Mouse (Mus musculus): ENCODE measurements around the gene Ankrd23.

The Ankrd23 gene

DNA sequence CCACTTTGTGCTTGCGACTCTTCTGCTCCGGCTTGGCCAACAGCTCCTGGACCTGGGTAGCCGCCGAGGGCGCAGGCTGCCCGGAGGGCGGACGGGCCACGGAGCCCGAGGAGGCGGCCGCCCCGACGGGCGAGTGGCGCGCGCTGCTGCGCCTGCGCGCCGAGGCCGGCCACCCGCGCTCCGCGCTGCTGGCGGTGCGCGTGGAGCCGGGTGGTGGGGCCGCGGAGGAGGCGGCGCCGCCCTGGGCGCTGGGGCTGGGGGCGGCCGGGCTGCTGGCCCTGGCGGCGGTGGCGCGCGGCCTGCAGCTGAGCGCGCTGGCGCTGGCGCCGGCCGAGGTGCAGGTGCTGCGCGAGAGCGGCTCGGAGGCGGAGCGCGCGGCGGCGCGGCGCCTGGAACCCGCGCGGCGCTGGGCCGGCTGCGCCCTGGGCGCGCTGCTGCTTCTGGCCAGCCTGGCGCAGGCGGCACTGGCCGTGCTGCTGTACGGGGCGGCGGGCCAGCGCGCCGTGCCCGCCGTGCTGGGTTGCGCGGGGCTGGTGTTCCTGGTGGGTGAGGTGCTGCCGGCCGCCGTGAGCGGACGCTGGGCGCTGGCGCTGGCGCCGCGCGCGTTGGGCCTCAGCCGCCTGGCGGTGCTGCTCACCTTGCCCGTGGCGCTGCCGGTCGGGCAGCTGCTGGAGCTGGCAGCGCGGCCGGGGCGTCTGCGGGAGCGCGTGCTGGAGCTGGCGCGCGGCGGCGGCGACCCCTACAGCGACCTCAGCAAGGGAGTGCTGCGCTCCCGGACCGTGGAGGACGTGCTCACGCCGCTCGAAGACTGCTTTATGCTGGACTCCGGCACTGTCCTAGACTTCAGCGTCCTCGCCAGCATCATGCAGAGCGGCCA lies 24.4 kb downstream of the Ankrd23 start:
- DNase-seq = peak; percentile 59

DNA sequence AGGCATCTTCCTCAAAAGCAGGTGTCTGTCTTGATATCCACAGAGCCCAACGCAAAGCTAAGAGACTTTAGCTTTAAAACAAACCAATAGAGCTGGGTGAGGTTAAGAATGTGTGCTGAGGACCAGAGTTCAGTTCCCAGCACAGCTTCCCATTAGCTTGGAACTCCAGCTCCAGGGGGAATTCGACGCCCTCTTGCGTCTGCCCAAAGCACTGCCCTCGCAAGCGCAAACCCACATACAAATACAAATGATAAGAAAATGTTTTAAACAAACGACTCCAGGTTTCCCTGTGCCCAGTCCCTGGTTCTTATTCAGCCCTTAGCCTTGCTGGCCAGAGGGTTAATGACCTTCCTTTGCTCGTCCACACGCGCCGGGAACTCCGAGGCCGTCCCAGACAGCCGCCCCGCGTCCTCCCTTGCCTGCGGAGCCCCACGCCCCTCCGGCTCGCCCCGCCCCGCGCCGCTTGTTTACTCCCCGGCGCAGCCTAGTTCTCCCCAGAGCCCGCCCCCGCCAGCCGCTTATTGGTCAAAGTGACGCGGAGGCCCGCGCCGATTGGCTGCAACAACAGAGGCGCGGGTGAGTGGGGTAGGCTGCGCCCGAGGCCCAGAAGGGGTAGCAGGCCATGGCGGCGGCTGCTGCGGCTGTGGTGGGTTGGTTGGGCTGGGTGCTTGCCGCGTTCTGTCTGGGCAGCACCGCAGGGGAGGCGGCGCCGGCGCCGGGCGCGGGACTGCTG lies 25.2 kb downstream of the Ankrd23 start, which contains the start of gene Cnnm3:
TSS of gene Cnnm3 (plus strand) at position 579 of the 733 bp plus-strand sequence.
- peak; percentile 100 for DNase-seq

DNA sequence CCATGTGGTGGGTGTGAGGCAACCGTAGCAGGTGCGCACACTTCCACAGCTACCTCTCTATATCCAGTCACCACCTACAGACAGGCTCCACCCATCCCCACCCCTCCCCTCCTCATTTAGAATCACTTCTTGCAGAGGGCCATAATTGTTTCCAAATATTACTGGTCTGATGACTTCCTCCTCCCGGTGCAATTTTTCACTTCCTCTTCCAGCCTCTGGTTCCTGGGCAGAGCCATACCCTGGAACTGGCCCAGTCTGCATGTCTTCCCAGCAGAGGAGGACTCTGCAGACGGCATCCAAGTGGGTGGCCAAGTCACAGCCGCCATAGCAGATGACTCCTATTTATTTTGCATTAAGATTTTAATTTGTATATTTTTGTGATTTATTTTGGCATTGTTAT lies 28.4 kb downstream of the Ankrd23 start:
- no peak for DNase-seq

DNA sequence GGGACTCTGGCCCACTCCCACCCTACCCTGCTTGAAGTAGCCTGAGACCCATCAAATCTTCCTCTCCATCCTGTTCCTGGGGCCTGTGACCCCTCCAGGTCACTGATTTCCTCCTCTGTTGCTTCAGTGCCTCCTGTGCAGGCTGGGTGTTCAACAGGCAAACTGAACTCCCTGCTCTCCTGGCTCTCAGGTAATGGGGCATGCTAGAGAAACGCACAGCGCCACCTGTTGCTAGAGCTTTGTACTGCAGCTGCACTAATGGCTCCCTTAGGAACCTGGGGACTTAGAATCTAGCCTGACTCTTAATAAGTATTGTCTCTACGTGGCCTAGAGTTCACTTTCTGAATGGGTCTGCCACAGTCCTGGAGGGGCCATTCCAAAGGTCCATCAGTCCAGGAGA lies 35.4 kb downstream of the Ankrd23 start:
- DNase-seq = peak; percentile 84

DNA sequence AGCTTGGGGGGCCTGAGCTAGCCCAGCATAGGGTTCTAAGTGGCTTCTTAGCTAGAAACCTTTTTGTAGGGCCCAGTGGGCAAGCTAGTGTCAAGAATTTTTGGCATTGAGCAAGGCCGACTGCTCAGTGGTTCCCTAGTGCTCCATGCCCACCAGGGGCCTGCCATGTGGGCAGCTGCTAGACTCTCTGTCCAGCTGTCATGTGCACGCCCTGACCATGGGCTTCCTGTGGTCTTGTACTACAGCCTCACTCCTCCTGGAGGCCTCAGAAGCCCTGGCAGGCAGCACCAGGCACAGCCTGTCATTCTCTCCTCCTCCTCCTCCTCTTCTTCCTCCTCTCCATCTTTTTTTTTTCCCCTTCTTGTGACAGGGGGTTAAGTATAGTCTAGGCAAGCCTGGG lies 39.4 kb downstream of the Ankrd23 start:
- no peak for DNase-seq

DNA sequence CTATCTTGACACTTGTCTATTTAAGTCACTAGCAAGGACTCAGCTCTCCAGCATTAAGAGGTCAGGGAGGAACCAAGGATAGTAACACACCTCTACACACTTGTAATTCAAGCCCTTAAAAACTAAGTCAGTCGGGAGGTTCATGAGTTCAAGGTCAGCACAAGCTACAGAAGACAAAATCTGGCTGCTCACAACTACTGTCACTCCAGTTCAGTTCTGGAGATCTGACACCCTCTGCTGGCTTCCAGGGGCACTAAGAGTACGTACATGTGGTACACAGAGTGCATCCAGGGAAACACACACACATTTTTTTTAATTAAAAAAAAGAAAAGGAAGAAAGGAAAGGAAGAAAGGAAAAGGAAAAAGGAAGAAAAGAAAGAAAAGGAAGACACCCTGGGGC lies 40.0 kb downstream of the Ankrd23 start:
- no peak for DNase-seq

DNA sequence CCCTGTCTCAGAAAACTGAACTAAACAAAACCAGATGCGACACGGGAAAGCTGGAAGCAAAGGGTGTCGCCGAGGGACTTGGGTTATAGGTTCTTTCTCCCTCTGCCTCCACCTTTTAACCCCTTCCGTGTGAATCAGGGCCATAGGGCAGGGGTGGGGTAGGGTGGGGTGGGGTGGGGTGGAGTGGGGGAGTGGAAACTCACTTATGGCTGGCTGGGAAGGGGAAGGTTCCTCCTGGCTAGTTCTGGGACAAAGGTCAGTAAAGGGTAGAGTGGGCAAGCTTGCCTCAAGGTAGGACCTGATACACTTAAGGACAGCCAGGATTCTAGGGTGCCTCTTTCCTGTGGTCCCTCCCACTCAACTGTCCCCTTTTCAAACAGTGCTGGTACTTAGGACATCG lies 43.4 kb downstream of the Ankrd23 start:
- DNase-seq = no peak

DNA sequence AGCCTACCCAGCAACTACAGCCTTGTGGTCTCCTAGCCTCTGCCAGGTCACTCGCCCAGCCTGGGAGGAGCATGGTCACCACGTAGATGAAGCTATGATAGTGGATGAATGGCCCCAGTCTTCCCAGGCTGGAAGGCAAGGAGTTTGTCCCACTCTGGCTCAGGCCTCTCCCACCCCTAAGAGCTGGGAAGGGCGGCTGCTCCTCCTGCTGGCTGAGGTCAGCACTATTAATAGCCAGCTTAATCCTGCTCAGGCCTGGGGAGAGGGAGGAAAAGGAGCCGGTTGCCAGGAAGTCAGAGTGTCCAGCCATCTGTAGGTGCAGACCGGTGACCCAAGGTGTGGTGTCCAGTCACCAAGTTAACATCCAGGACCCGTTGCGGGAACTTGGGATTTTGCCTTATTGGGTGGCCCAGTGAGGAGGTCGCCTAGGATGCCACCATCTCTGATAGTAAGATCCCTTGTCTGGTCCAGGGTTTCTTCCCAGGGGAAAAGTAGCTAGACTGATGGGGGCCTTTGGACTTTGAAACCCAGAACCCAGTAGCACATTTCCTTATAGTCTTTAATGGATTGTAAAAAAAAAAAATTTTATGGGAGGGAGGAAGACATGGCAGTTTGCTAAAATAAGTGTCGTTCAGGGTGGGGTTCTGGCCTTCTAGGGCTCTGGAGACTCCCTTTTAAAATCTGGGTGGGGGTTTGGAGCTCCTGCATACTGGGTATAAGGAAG lies 44.1 kb downstream of the Ankrd23 start:
- peak; percentile 84 for DNase-seq

DNA sequence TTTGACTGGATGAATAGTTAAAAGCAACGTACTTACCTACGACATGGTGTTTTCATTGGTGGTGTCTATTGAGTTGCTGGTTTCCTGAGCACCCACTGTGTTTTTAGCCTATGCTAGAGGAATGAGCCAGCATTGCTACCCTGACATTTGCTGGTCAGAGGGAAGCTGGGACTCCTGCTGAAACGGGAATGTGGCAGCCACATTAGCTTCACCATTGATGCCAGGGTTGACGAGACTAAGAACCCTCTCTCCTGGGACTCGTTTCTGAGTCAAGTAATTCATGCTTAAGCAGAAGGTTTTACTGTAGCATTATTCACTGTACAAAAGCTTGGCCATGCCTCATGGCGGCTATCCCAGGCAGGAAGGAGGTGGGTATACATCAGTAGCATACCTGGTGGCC lies 47.0 kb downstream of the Ankrd23 start:
- DNase-seq = no peak

DNA sequence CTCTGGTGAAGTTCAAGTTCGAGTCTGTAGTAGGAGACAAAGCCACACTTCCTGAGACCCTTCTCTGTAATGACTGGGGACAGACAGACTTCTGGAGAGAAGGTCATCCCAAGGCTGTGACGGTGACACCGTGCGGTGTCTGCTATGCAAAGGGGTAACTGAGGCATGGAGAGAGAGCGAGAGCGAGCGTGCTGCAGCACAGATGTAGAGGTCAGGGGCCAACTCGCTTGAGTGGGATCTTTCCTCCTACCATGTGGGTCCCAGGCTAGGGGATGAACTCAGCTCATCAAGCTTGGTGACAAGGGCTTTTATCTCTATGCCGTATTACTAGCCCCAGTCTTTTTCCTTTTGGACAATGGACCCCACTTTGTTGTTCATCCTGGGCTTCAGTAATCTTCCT lies 49.6 kb downstream of the Ankrd23 start:
- DNase-seq = no peak

DNA sequence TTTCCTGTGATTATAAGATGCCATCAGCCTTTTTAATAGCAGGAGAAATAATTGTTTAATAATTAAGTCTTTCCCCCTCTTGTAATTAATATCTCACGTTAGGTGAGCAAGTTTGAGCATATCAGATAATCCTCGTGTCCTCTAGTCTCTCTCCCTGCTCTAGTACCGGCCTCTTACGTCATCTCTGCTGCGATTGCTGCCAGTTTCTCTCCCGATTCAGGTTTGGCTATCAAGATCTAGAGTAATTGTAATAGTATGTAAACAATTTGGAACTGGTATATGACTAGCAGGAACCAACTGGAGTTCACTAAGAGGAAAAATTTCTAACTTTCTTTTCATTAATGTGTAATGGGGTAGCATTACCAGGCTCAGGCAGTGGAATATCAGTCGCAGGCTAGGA lies 51.6 kb downstream of the Ankrd23 start:
- no peak for DNase-seq

DNA sequence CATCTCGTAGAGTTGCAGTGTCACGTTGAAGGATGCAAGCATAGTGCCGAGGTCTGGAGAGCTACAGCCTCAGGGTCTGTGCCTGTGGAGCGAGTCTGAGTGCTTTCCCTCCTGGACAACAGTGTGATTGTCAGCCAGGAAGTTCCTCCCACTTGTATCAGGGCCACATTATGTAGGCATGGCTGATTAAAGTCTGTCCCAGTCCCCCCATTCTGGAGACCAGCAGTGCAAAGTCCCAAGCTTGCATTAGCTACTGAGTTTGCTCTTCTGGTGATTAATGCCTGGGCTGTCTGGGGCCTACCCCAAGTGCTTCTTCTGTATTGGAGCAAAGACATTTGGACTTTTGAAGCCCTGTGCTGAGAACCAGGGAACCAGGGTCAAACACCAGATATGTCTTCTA lies 52.9 kb downstream of the Ankrd23 start:
- DNase-seq = no peak
